Mouse (Mus musculus) gastrocnemius, postnatal 25 days (tissue): ENCODE results near the gene Cplane1. TPM values are rescaled to one million over a fixed set of nuclear protein-coding genes. Genes with fewer than 3 reads are reported as not detected.
"Not testable (repeated sequence)": the region's sequence is repeated elsewhere in the genome, so short reads cannot be mapped to it uniquely, and the experiment has no call there.

Source experiments
- DNase-seq: peaks from one replicate; pipeline ENCODE4 v3.0.0; 2022
- long read RNA-seq, 2 experiments: library from polyadenylated mRNA; stranded (forward); transcript quantifications; one replicate each; pipeline ENCODE4 v2.0.0; 2021
- total RNA-seq, 2 experiments: library from RNA; stranded (reverse); gene quantifications; 1 replicate in 1 of 2; 2 replicates in 1 of 2; pipeline ENCODE4 v1.2.3; 2021

Cplane1 gene
- 1 to 10 TPM; 2.4 to 2.9 TPM for total RNA-seq
- long read RNA-seq, experiment 1, partial matches to known transcripts: 0 of 1 reads
- long read RNA-seq, experiment 1, other reads (novel, unspliced or antisense): 1 of 1 reads
- long read RNA-seq, experiment 2, full-length matches to known transcripts: 1 of 7 reads
- long read RNA-seq, experiment 2, partial matches to known transcripts: 4 of 7 reads
- long read RNA-seq, experiment 2, other reads (novel, unspliced or antisense): 2 of 7 reads

DNA sequence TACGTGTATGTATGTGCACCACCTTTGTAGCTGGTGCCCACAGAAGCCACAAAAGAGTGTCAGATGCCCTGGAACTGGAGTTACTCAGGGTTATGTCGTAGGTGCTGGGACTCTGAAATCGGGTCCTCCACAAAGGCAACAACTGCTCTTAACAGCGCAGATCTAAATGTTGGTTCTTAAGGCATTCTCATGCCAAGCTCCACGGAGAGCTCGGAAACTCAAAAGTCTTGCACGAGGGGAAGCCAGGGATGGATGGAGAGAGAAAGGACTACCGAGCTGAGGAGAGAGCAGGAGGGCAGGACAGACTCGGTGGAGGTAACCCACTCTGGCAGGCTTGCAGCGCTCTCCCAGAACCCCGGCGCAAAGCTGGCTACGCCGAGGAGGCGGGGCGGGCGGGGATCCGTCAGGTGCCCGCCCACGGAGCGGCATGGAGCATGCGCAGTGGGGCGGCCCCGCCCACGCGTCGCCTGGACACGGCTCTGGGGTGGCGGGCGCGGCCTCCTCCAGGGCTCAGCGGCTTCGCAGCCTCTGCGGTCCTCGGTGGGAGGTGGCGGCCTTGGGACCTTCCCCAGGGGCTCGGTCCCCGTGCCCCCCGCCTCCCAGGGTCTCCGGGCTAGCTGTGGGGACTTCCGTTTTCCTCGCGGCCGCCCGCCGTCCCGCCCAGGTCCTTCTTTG, at the start of gene Cplane1:
Gene Cplane1 (plus strand): TSS at position 516 of the 675 bp plus-strand sequence.
- DNase-seq: peak; percentile 92

DNA sequence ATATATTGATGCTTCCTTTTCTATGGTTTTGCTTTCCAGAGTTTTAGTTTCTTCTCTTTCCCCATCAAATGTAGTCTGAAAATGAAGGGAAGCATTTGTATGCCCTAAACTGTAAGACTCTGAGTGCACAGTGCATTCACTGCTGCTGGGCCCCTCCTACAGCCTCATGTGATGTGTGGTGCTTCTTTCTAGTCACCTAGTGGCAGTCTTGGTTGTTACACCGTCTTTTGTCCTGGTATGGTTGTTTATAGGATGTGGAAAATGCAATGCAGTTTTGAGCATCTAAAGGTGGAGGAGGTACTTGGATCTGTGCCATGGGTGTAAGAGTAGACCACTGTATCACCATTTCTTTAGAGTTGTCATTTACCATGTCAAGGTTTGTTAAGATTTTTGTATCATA, 39.6 kb upstream of the Cplane1 start:
- DNase-seq: no peak

DNA sequence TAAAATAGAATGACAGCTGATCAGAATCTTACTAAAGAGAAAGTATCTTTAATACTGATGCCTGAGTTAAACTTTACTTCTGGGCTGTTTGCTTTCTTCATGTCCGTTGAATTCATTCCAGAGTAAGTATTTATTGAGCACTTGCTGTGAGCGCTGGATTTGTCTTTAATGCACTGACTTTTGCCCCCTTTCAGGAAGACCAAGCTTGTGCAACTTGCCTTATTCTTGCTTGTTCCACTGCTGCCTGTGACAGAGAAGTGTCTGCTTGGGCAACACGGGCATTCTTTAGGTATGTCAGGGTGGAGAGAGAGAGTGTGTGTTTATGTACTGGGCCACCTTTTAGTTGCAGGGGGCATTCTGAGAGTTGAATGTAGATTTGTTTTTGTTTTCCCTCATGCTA, 37.6 kb upstream of the Cplane1 start:
- DNase-seq: no peak

DNA sequence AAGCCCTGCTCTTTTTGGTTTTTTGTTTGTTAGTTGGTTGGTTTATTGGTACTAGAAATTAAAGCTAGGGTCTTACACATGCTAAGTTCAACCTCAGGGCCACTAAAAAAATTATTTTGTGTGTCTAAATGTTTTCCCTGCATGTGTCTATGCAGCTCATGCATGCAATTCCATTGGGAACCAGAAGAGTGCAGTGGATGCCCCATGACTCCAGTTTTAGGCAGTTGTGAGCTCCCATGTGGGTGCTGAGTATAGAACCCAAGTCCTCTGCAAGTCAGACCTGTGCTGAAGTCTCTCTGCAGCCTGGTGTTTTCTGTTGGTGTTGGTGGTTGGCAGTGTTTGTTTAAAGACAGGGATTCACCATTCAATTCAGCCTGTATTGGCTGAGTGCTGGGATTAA, 37.1 kb upstream of the Cplane1 start:
- DNase-seq: no peak

DNA sequence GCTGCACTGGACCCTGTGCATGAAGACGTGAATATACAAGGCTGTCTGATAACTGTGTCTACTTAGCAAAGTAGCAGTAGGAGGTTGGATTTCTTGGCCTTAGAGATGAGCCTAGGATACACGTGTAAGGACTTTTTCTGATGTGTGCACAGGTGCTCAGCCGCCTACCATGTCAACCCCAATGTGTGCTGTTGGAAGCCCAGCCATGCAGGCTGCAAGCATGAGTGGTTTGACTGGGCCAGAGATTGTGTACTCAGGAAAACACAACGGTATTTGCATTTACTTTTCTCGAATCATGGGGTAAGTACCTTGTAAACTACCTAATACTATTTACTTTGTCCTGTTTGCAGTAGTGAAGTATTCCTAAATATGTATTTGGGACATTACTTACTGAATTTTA, 33.3 kb upstream of the Cplane1 start:
- no peak for DNase-seq

DNA sequence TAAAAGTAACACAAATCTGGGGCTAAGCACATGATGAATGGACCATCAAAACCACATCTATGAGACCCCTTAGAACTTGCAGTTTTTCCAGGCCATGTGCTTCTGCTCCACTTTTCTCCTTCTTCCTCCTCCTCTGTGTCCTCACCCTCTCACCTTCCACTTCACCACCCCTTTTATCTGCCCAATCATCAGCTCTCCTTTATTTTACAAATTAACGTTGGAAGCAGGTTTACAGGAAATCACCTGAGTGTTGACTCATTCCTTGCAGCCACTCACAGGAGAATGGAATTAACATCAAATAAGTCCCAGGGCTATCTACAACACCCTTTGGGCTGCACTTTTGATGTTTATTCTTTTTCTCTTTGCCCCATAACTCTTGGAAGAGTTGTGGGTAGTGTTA, 7.1 kb upstream of the Cplane1 start:
- no peak for DNase-seq

DNA sequence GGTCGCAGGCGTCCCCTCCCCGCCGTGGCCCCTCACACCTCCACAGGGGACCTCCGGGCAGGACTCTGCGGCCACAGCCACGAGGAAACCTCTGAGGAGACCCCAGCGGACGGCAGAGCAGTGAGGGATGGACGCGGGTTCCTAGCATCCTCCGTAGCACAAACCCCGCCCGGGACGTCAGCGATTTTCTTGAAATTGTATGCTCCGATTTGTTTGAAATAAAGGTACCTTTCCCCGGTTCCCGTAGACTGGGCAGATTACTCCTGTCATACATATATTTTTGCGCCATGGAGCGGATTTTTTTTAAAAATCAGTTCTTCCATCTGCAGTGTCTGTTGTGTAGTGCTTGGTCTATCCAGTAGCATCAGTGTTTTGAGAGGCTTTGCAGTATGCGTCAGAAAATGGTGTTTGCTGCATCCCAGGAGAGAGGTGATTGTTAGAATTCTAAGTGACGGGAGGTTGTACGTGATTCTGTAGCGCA, 400 bp downstream of the Cplane1 start:
- DNase-seq: no peak

DNA sequence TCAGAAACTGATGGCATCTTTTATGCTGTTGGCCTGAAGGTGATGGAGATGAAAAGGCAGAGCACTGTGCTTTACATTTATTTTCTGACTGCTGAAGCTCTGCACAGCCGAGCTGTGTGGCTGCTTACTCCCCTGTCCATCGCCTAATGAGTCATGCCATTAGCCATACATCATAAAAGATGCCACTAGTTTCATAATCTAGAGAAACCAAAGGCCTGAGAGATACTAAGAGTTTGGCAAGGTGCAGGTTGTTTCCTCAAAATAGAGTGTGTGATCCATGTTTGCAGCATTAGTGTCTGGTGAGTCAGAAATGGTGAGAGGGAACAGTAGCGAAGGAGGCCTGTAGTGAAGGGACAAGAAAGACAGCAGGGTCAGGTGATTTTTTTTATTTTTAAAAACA, 20.7 kb downstream of the Cplane1 start:
- DNase-seq: no peak

DNA sequence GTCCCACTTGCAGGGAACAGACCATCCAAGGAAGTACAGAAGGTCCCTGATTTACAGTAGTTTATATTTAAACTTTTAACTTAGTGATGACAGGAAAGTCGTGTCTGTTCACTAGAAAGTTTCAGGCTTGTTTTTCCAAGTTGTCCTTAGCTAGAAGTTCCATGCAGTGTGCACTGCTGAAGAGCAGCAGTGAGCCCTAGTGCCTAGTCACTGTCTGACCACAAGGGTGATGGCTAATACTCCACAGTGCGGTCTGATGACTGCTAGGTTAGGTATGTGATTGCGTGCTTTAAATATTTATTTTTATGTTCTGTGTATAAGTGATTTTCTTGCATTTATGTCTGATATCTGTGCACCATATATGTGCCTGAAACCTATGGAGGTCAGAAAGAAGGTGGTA, 21.5 kb downstream of the Cplane1 start:
- no peak for DNase-seq

DNA sequence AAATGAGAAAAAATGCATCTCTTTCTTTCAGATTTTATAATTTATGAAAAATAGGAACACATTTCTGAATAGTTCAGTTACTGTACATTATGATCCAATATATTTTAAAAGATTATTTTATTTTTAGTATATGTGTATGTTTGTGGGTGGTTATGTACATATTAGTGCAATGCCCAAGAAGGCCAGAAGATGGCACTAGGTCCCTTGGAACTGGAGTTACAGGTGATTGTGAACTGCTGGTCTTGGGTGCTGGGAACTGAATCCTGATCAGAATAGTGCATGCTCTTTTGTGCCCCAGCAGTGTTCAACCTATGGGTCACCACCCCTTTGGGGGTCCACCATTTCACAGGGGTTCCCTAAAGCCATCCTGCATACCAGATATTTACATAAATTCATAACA, 31.4 kb downstream of the Cplane1 start:
- DNase-seq: no peak

DNA sequence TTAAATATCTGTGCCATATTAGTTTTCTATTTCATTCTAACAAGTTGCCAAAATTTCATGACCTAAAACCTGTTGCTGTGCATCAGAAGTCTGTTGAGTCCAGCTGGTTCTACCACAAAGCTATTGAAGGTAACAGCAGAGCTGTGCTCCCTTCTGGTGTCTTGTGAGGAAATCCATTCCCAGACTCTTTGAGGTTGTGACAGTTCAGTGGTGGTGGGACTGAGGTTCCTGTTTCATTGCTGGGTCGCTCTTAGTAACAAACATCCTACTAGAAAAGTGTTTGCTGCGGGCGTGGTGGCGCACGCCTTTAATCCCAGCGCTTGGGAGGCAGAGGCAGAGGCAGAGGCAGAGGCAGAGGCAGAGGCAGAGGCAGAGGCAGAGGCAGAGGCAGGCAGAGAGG, 39.5 kb downstream of the Cplane1 start:
- no peak for DNase-seq

DNA sequence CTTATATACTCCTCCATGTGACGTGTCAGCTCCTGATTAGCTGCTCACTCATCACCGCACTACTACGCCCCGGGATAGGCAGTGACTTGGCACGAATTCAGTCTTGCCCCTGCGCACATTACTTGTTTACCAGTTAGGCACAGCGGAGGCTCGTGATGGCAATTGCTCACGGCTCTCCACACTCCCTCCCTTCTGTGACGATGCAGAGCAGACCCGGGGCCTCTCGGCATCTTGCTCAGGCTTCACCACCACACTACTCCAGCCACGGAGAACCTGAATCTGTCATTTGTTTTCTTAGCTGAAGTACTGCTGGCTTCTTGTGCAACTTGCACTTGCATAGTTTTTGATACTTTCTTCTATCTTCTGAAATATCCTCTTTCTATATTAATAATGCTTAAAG, 45.9 kb downstream of the Cplane1 start:
- no peak for DNase-seq

DNA sequence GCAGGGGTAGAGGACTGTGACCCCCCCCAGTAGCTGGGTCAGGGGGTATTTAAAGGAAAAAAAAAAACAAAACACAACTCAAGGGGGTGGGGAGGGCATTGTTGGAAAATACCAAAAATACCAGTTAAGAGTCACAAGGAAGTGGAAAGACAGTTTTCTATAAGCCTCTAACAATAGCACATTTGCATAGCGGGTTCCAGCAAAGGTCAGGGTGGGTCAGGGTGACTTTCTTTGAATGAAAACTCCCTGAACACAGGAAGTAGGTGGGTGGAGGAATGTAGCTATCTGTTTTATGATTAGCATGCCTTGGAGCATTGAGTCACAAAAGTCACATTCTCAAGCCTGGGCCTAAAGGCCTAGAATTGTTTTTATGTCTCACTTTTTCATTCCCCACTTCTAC, 65.3 kb downstream of the Cplane1 start:
- not testable (repeated sequence) for DNase-seq

DNA sequence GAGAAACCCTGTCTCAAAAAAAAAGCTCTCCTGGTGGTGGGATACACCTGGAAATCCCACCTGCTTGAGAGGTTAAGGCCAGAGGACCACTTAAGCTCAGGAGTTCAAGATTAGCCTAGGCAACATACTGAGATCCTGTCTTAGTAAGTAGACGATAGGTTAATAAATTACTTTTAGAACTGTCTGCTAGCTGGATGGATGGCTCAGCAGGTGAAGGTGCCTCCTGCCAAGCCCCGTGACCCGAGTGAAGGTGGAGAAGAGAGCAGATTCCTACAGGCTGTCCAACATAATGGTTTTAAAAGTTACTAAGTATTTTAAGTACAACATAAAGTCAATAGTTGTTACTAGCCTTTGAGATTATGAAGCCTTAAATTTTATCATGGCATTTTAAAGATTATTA, 97.0 kb downstream of the Cplane1 start:
- DNase-seq: no peak

DNA sequence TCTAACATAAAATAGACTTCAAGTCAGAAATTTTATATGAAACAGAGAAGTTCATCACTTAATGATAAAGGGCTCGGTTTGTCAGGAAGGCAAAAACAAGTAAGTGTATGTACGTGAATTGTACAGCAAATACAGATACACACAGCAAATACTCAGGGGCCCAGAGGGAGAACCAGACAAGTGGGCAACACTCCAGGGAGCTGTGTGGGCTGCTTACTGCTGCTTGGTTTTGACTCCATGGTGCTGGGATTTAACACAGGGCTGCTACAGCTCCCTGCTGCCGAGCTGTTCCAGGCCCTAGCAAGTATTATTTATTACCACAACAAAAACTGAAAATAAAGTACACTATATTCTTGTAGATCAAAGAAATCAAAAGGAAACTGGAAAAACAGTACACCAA, 98.3 kb downstream of the Cplane1 start:
- DNase-seq: no peak

DNA sequence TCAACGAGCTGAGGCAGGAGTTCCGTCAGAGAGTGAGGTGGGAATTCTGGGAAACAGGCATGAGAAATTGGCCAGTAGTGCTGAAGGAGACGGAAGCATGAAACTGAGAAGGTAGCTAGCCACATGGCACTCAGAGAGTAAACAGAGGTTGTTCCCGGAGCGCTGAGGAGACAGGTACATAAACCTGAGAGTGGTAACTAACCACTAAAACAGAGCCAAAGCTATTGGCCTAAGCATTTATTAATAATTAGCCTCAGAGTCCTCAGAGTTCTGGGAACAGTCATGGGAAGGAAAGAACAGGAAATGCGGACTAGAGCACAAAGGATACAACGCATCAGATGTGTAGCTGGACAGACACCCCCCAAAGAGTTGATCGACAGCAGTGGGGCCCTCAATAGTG, 99.3 kb downstream of the Cplane1 start:
- no peak for DNase-seq

DNA sequence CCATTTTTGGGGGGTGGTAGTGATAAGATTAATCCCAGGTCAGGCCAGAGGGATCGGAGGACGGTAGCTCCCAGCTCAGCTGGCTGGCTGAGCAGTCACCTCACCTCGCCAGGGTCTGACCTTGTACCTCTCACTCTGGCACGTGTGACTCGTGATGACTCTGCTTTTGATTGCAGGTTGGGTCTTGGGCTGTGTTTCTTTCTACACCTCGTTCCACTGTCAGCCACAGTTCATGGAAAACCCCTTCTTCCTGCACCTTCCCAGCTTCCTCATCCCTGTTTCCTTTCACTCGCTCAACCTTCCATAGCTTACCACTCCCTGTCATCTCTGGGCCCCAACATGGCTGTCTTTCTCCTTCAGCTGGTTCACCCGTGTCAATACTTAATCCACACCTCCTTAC, 103.0 kb downstream of the Cplane1 start:
- no peak for DNase-seq

DNA sequence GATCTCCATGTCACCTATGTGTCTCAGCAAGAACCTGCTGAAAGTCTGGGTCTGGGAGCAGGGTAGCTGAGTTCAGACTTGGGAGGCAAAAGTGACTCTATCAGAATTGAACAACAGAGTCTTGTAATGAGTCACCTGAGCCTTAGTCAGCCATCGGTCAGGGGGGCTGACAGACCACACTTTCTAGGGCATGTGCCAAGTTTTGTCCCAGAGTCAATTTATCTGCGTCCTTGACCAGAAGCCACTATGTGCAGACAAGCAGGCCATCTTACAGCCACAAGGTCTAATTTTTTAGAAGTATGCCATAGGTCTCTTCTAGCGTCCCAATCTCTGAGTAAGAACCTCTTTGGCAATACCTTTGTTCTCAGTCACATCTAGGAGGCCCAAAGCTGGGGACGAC, 109.0 kb downstream of the Cplane1 start:
- DNase-seq: not testable (repeated sequence)

DNA sequence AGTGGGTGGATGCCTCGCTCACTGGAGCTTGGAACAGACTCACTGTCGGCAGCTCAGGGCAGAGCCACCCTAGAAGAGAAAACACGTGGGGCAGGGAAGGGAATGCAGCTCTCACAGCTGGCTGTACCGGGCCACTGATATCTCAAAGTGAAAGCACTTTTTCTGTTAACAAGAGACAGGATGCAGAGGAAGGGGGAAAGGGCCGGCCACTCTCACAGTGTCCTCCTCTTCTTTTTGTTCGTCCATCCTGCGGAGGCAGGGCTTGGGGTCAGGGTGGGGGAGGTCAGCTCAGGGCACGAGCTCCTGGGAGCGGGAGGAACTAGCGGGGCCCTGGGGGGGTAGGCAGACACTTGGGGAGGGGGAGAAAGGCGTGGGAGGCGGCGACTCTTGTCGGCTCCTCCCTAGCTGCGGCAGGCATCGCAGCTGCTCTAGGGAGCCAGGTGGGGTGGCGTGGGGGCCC, 110.4 kb downstream of the Cplane1 start:
- DNase-seq: peak; percentile 27

DNA sequence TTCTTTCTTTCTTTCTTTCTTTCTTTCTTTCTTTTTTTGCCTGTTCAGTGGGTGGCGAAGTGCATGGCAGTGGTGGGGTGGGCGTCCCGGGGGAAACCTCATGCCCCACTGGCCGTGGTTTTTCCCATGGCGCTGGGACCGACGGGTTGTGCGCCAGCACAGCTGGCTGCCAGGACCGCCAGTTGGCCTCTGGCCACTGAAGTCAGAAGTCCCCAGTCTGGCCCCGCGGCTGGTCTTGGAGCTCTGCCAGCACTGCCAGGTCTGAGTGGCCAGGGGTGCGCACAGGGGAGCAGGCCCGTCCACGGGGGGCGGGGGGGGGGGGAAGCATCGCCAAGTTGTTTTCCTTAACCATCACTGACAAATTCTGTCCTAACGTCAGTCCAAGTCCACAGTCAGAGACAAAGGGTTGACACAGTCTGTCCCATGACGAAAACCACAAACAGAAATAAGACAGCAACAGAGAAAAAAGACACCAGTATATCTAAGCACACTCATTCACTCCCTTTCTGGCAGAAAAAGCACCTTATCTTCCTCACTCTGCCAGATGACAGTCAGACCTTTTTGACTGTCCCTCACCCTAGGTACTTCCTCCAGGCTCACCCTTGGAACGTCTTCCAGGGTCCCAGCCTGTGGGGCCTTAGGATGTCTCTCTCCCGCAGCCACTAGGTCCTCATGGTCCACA, 111.2 kb downstream of the Cplane1 start:
- peak; percentile 26 for DNase-seq

DNA sequence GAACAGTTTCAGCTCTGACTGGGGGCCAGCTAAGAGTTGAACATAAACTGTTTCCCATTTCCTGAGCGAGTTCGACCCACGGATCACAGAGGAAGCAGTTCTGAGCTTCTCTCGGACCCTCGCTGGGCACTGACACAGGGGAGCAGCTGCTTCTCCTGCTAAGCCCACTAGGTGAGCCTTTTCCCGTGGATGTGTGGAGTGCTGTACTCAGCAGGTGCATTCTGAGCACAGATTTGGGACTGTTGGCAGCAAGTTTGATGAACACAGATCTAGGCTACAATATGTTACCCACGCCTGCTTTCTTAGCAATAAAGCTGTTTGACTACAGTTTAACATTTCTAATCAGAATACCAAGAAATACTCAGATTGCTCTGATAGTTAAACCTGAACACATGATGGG, 112.8 kb downstream of the Cplane1 start:
- DNase-seq: no peak

DNA sequence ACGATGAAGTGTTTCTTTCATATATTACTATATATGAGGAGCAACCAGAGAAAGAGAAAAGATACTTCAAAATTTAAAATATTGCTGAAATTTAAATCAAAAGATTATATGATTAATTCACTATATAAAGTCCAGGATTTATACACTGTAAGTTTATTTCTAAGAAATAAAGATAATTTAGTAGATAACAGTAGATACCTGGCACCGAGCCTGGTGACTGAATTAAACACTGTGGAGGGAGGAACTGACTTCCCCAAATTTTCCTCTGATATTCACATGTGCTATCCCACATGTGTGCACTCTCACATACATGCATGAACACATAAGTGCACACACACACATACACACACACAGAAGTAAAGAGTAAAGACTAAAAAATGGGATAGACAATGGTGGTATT, 113.2 kb downstream of the Cplane1 start:
- no peak for DNase-seq

DNA sequence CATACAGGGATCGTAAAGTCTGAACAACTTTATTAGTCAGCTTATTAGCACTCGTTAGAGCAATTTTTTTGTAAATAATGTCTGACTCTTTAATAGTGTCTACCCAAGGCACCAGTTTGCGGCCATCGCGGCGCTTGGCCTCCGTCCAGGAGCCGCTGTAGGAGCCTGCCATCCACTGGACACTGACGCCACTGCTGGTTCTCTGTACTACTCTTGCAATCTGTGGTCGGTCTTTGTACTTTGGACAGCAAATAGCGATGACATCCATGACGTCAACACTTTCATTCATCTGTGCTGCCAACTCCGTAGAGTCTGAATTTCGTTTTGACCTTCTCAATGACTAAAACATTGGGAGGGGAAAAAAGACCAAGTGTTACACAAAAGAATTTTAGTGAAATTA, 122.3 kb downstream of the Cplane1 start:
- no peak for DNase-seq

DNA sequence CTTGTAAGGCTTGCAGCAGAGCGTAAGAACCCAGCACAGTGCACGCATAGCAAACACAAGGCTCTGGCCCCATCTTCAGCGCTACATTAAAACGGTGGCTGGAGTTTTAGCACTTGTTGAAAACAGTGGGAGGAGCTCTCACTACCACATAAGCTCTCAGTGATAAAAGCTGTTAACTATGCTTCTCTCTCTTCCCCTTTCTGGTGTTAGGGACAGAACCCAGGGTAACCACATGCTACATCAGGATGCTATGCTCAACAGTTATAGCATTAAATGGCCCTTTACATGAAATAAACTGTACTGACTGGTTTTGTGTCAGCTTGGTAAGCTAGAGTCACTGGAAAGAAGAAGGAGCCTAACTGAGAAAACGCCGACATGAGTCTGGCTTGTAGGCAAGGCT, 125.2 kb downstream of the Cplane1 start:
- DNase-seq: no peak
